Mouse (Mus musculus) retina, adult 2 months (tissue): Measurements from ENCODE around the gene Tnfsf11.

Experiments
- DNase-seq: peaks from one replicate; pipeline ENCODE4 v3.0.0-alpha.2; 2012; ENCODE audit warnings: low read depth, low spot score

Tnfsf11 gene

DNA sequence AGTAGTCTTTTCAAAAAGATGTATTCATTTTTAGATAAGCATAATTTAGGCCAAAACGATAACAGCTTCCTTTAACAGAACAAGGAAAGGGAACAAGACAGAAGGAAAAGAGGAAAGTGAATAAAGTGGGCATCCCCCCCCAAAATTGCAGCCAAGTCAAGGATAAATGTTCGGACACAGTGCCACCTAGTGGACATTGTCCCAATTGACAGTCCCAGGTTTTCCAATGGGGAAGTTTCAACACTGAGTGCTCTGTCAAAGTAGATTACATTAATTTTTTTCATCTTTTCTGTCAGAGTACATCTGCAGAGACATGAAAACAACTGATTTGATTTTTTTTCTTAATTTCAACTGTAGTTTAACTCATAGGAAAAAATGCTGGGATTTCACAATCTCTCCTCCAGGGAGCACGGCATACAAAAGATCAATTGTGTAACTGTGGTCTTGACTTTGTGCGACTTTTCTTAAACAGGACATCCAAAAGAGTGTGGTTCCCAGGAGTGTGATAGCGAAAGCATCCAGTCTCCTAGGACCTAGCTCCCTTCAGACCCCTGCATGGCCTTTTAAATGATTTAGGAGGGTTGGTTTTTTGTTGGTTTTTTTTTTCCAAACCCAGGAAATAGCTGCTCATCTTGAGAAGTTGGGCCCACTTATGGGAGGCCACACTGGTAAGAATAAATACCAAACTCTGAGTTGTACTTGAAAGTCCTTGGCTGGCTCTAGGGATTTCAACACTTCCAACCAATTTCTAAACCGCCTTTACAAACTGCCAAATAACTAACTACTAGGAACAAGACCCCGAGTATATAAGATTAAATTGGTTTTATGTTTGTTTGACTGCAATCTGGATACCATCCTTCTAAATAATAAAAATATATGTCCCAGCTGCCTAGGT lies 19.7 kb downstream of the Tnfsf11 start:
- DNase-seq: peak; percentile 20

DNA sequence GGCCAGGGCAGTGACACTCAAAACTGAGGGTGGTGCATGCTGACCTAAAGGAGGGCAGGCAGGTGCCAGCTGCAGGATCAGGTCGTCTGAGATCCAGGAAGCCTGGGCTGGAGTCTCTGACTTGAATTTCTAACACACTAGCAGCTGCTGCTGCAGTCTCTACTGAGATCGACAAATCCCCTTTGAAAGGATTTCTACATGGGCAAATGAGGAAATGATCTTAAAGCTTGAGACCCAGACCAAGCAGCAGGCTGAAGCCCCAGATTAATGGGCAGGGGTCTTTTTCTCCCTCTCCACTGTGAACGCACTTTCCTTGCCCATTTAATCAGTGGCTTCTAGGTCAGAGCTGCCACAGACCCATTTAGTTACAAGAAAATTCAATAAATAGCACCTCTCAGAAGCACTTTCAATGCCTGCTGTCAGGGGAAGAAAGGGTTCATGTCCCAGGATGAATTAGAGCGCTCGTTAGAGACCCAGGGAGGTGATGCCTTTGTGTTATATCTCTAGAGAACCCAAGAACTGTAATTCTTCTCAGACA lies 21.8 kb downstream of the Tnfsf11 start:
- no peak for DNase-seq

DNA sequence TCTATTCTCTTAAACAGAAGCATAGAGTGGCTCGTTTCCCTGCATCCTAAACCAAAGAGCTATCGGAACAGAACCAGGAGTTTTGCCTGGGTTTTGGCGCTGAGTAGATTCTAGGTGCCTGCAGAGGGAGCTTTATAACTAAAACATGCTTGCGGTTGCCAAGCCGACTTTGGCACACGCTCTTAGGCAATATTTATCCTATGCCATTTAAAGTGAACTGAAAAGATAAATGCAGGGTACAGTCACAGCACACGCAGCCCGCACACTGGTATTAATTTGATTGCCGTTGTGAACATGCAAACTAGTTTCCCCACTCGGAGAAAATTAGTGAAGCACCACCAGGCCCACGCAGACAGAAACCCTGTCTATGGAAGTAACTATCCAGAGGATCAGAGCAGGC lies 25.4 kb downstream of the Tnfsf11 start:
- no peak for DNase-seq

DNA sequence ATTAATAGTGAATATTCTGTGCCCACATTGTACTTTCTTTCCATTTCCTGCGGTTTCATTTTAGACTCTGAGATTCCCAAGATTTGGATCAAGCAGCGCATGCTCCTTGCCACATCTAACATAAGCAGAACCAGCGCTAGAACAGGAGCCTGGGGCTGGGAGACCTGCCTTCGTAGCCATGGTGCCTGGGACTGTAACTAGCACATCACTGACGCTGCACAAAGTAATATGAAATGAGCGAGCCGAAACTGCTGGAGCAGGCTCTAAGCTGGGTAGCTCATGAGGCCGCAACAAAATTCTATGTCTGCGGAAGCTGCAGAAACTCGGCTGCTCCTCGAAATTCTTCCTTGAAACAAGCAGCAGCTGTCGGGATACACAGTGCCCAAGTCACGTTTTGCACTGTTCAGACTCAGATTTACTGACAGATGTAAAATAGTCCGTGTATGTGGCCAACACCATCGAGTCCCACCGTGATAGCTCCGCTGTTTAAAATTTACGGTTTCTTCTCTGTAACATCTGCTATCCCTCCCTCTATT lies 31.4 kb downstream of the Tnfsf11 start:
- DNase-seq: no peak

DNA sequence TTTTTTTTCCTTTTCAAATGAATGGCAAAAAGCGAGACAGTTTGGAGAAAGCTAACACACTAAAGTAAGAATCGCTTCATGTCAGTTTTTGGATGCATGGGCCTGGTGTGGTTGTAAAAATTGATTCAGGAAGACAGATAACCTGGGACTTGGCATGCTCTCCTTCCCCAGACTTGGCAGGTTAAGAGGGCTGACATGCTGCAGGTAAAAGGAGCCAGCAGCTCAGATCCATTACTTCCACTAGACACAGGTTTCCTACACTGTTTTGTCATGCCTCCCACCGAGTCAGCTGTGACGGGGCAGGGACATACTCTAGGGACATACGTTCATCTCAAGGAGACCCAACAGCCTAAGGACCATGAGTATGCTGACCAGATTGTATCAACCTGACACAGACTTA lies 33.0 kb downstream of the Tnfsf11 start:
- no peak for DNase-seq

DNA sequence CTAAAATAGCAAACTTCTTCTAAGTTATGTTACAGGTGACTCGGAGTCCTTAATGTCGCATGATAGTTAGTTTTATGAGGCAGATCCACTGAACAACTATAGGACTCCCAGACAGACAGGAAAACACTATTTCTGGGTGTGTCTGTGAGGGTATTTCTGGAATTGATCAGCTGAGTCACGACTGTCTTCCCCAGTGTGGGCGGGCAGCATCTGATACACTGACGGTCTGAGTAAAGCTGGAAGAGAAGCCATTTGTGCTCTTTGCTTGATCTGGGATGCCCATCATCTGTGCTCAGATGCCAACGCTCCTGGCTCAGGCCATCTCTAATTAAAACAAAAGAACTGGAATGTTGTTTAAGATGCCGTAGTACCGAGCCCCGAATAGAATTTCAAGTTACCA lies 33.7 kb downstream of the Tnfsf11 start:
- no peak for DNase-seq

DNA sequence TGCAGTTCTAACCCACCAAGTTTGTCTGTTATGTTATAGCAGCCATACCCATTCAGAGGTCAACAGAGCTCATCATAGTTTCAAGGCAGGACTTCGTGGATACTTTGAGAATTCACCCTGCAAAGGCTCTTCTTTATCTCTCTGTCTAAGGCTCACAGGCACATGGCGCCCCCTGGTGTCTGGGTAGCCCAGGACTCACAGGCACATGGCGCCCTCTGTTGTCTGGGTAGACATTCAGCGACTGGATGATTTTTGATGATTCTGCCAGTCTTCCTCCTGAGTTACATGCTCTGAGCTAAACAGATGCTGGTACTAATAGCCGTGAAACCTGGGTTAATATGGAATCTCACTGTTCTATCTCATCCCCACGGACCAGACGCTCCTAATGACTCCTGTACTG lies 34.3 kb downstream of the Tnfsf11 start:
- DNase-seq: no peak

DNA sequence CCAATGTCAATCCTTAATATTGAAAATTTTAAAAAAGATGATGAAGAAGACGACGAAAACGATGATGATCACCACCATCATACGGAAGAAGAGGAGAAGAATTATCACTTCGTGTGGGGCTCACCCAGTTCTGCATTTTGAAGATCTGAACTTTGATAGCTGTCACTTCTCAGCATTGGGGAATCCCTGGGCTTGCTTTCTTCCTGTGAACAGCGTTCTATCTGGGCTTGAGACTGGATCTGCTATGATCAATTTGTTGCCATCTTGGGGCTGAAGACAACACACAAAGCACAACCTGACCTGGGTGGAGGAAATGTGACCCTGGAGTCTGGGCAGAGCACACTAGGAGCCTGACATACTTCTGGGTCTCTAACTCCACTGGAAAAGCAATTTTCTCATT lies 43.0 kb downstream of the Tnfsf11 start:
- DNase-seq: no peak

DNA sequence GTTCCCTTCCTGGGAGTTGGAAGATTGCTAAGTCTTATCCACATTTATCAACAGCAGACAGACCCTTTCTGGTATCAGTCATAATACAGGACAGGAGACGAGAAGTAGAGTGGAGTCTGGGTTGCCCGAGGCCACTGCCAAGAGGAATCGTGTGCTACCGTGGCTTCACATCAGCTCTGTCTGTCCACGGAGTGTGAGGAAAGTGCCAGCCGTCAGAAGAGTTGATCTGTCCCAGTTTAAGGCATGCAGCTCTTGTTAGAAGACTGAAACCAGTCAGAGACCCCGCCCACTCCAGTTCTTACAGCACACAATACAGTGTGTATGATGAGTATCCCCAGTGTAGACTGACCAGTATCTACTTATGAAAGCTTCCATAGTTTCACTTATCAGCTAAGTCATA lies 45.2 kb downstream of the Tnfsf11 start:
- no peak for DNase-seq

DNA sequence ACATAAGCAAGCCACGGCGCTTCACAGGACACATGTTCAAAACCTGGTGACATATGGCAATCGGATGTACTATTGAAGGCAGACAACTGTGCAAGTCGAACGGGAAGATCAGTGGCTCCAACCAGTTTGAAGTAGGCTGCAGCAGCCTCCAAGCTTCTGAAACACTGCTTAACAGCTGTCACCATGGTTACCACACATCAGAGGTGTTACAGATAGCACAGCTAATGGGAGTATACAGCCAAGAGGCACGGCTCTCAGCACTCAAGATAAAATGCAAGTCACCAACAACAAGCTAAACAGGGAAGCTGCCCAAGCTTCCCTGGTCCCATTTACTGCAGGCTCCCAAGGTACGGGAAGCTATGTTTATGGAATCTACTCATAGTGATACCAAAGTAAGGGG lies 46.6 kb downstream of the Tnfsf11 start:
- no peak for DNase-seq

DNA sequence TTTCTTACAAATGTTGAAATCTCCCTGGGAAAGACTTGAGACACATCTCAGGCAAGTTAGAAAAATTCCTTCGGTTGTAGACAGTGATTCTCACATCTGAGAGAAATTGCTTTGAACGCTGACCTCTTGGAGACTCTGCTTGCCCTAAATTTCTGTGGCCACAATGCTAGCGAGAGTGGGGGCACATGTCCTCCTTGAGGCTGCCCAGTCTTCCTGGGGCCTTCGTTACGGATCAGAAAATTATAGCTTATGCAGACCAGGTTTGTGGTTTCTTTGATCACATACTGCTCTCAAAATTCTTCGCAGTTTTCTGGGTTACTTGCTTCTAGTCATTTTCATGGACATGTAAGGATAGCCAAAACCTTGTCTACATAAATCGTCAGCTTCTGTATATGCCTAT lies 53.8 kb downstream of the Tnfsf11 start:
- DNase-seq: no peak

DNA sequence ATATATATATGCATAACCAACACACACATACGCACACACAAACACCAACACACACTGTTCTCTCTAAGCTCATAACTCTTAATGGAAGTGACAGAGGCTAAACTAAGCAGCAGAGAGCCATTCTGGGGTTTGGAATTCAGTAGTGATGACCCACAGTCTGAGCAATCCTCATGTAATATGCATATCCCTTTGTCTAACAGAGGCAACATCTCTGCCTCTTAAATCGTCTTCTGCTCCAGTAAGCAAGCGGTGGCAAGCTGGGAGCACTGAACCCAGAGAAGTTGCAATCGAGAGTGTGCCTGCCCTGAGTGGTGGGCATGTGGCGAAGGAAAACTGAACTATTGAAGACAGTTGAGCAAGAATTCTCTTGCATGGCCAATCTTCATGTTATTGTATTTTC lies 61.2 kb downstream of the Tnfsf11 start:
- no peak for DNase-seq

DNA sequence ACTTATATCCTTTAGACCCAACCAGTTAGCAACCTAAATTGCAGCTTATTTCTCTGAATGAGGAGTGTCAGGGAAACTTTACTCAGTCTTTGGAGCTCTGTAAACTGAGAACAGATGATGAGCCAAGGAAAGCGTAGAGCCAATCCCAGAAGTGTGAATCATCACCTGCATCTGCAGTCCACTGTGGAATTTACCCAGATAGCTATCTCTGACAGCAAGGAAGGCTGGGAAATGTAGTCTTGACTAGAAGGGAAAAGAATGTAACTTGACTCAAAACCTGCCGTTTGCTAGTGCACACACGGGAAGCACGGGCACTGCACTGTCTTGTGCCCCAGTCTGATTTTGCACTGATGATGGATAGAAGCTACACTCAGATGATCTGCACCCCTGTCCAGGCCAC lies 63.0 kb downstream of the Tnfsf11 start:
- DNase-seq: no peak

DNA sequence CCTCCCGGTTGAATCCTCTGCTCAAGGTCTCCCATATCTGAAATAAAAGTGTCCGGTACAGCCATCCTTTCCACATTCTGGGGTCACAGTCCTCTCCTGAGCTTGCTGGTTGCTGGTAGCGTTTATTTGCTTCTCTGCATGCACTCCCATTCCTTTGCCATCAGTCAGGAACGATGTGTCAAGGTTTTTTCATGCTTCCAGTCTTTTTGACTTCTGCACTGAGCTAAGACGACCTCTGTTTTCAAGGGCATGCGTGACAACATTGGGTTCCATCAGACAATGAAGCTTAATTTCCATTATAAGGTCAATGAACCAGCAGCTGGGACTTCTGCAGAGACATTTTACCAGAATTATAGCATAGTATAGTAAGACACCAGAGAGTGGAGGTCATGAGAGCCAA lies 68.5 kb downstream of the Tnfsf11 start:
- no peak for DNase-seq

DNA sequence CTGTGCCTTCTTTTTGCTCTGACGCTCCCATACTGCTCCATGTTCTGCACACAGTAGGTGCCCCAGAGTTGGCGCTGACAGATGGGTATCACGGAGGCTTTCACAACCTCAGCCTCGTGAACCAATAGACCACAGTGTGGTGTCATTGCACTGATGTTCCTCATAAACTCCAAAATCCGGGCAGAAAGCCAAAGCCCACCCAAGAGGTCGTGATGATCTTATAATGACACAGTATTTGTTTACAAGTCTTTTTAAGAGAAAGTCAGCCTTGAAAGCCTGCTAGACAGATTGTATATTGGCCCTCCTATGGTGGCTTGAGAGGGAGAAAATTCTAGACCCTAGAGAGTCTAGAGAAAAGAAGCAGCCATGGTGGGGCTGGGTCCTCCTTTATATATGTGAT lies 70.6 kb downstream of the Tnfsf11 start:
- DNase-seq: no peak

DNA sequence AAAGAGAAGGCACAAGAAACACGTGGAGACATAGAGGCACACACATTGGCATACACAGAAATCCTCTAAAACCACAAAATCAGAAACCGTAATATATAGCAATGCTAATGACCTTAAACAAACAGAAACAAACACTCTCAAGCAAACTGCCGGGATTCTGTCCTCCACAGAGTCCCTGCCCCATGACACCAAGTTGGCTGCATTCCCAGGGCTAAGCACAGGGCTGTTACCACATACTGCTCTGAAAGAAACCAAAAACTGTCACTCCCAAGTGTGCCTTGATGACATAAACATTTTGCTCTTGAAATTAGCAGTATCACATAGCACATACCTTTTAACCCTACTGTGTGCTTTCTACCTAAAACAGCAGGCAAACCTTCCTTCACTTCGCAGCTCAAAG lies 71.7 kb downstream of the Tnfsf11 start:
- DNase-seq: no peak

DNA sequence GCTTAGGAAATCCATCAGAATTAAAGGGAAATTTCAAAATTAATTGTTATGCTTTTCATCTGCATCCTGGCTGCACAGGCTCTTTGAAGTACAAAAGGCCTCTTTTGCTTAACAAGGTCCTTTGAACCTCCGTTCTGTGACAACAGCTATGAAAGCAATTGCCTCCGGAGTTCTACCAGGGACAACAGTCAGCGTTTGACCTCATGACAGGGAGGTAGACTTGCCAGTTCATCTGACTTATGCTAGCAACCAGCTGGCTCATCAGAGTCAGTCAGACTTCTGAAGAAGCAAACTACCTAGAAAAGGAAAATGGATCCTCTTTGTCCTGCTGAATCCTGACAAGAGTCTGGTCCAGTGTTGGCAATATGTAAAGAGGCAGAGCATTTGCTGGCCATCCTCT lies 72.5 kb downstream of the Tnfsf11 start:
- no peak for DNase-seq

DNA sequence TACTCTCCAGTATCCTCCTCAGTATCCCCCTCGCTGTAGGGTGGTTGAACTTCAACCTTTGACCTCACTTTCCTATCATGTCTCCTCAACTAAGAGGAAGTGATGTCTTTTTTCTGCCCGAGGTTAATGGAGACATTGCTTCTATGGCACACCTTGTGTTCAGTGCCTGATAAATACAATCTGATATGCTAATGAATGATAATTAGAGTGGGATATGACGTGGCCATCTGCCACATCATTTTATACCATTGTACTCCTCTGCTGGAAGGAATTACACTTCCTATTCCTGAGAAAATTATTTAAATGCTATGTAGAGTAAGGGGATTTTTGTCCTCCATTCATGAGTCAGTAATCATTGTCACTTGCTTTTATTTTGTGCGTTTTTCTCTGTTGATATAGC lies 78.8 kb downstream of the Tnfsf11 start:
- no peak for DNase-seq
